Mouse (Mus musculus): ENCODE results near the gene Sigirr. TPM values are rescaled to one million over a fixed set of nuclear protein-coding genes. Genes with fewer than 3 reads are reported as not detected.

Gene Sigirr
- total RNA-seq, 2 experiments from 2014 or later: 13.0 to 24.8 TPM

- ATAC-seq (replicated peaks; ENCODE audit: low FRiP score, low TSS enrichment, poor library complexity, severe bottlenecking): no peak
Observed at GRCm38 (mm10) chr7:141115874-141116273, 15.5 kb upstream of the Sigirr start.

GRCm38 (mm10) chr7:141103161-141103560 is 2.8 kb upstream of the Sigirr start:
- ATAC-seq (replicated peaks; ENCODE audit: low FRiP score, low TSS enrichment, poor library complexity, severe bottlenecking): peak; percentile 77

- ATAC-seq (replicated peaks; ENCODE audit: low FRiP score, low TSS enrichment, poor library complexity, severe bottlenecking): no peak
Observed at GRCm38 (mm10) chr7:141097177-141097576, 3.2 kb downstream of the Sigirr start.

GRCm38 (mm10) chr7:141096649-141097056 is 3.7 kb downstream of the Sigirr start:
- ATAC-seq (replicated peaks; ENCODE audit: low FRiP score, low TSS enrichment, poor library complexity, severe bottlenecking): peak; percentile 35

- no peak for ATAC-seq (replicated peaks; ENCODE audit: low FRiP score, low TSS enrichment, poor library complexity, severe bottlenecking)
Observed at GRCm38 (mm10) chr7:141096021-141096420, 4.4 kb downstream of the Sigirr start.

- no peak for ATAC-seq (replicated peaks; ENCODE audit: low FRiP score, low TSS enrichment, poor library complexity, severe bottlenecking)
Observed at GRCm38 (mm10) chr7:141094487-141095205, 5.7 kb downstream of the Sigirr start.

- ATAC-seq (replicated peaks; ENCODE audit: low FRiP score, low TSS enrichment, poor library complexity, severe bottlenecking): no peak
Observed at GRCm38 (mm10) chr7:141093950-141094349, 6.4 kb downstream of the Sigirr start.

- ATAC-seq (replicated peaks; ENCODE audit: low FRiP score, low TSS enrichment, poor library complexity, severe bottlenecking): peak; percentile 93
Observed at GRCm38 (mm10) chr7:141092051-141092735, 8.2 kb downstream of the Sigirr start.

GRCm38 (mm10) chr7:141090228-141090627 is 10.1 kb downstream of the Sigirr start:
- ATAC-seq (replicated peaks; ENCODE audit: low FRiP score, low TSS enrichment, poor library complexity, severe bottlenecking): no peak

- ATAC-seq (replicated peaks; ENCODE audit: low FRiP score, low TSS enrichment, poor library complexity, severe bottlenecking): 0 out of 2 replicates have a peak, but pooled peaks have one; percentile 32
Observed at GRCm38 (mm10) chr7:141088473-141088872, 11.9 kb downstream of the Sigirr start.

- 0 out of 2 replicates have a peak, but pooled peaks have one; percentile 22 for ATAC-seq (replicated peaks; ENCODE audit: low FRiP score, low TSS enrichment, poor library complexity, severe bottlenecking)
Observed at GRCm38 (mm10) chr7:141087894-141088293, 12.5 kb downstream of the Sigirr start.

- ATAC-seq (replicated peaks; ENCODE audit: low FRiP score, low TSS enrichment, poor library complexity, severe bottlenecking): no peak
Observed at GRCm38 (mm10) chr7:141079481-141080449, 20.6 kb downstream of the Sigirr start.

- ATAC-seq (replicated peaks; ENCODE audit: low FRiP score, low TSS enrichment, poor library complexity, severe bottlenecking): no peak
Observed at GRCm38 (mm10) chr7:141078876-141079275, 21.5 kb downstream of the Sigirr start.

- ATAC-seq (replicated peaks; ENCODE audit: low FRiP score, low TSS enrichment, poor library complexity, severe bottlenecking): no peak
Observed at GRCm38 (mm10) chr7:141077841-141078240, 22.5 kb downstream of the Sigirr start, which contains the start of gene Pkp3. Gene Pkp3, plus strand, starts transcription at chr7:141078218.

- no peak for ATAC-seq (replicated peaks; ENCODE audit: low FRiP score, low TSS enrichment, poor library complexity, severe bottlenecking)
Observed at GRCm38 (mm10) chr7:141073782-141074181, 26.6 kb downstream of the Sigirr start.

- peak; percentile 60 for ATAC-seq (replicated peaks; ENCODE audit: low FRiP score, low TSS enrichment, poor library complexity, severe bottlenecking)
Observed at GRCm38 (mm10) chr7:141072017-141072745, 28.2 kb downstream of the Sigirr start.

- peak; percentile 51 for ATAC-seq (replicated peaks; ENCODE audit: low FRiP score, low TSS enrichment, poor library complexity, severe bottlenecking)
Observed at GRCm38 (mm10) chr7:141070058-141070862, 30.1 kb downstream of the Sigirr start.

- ATAC-seq (replicated peaks; ENCODE audit: low FRiP score, low TSS enrichment, poor library complexity, severe bottlenecking): no peak
Observed at GRCm38 (mm10) chr7:141068351-141068750, 32.0 kb downstream of the Sigirr start.
